Mouse (Mus musculus): ENCODE data around the gene Rnaseh1. TPM values are rescaled to one million over a fixed set of nuclear protein-coding genes. Genes with fewer than 3 reads are reported as not detected.

Gene Rnaseh1
- polyA plus RNA-seq, 1 experiment: 14.9 TPM

GRCm38 (mm10) chr12:28675925-28676209 is 26.5 kb downstream of the Rnaseh1 start:
- Histone ChIP-seq H3K27ac (ENCODE audit: control insufficient read depth, insufficient read depth, low read length) (peak overlapping the region; percentile 26; the same call in 1 of the 2 replicates), H3K4me3 (ENCODE audit: control insufficient read depth, insufficient read depth, low read length) (peak overlapping the region; percentile 89), H3K27me3 (ENCODE audit: control insufficient read depth, insufficient read depth, low read length) (no peaks in the 10 kb centered on the region), H3K36me3 (ENCODE audit: control insufficient read depth, insufficient read depth, low read length) (no peaks in the 10 kb centered on the region), H3K4me1 (replicated peaks; ENCODE audit: control insufficient read depth, insufficient read depth, low read length) (peaks cover 5% of the 10 kb centered on the region)
- 67% methylated on average over 5 of the region's 5 CpGs for WGBS
- TF ChIP-seq POLR2A (IDR thresholded peaks at IDR 0.05; ENCODE audit: control insufficient read depth, extremely low read depth, insufficient read depth, low read length, poor library complexity) (no peak), CTCF (IDR thresholded peaks at IDR 0.05; ENCODE audit: borderline replicate concordance, control insufficient read depth, extremely low read depth, insufficient read depth, low read length, poor library complexity) (no peak)
- no peak for DNase-seq

GRCm38 (mm10) chr12:28684674-28685073 is 35.3 kb downstream of the Rnaseh1 start:
- Histone ChIP-seq H3K4me1 (replicated peaks; ENCODE audit: control insufficient read depth, insufficient read depth, low read length) (no peaks in the 10 kb centered on the region), H3K27ac (ENCODE audit: control insufficient read depth, insufficient read depth, low read length) (no peak overlapping the region), H3K36me3 (ENCODE audit: control insufficient read depth, insufficient read depth, low read length) (peaks cover 6% of the 10 kb centered on the region; the same call in 1 of the 2 replicates), H3K27me3 (ENCODE audit: control insufficient read depth, insufficient read depth, low read length) (no peaks in the 10 kb centered on the region), H3K4me3 (ENCODE audit: control insufficient read depth, insufficient read depth, low read length) (no peak overlapping the region)
- TF ChIP-seq CTCF (IDR thresholded peaks at IDR 0.05; ENCODE audit: borderline replicate concordance, control insufficient read depth, extremely low read depth, insufficient read depth, low read length, poor library complexity) (no peak), POLR2A (IDR thresholded peaks at IDR 0.05; ENCODE audit: control insufficient read depth, extremely low read depth, insufficient read depth, low read length, poor library complexity) (no peak)
- no peak for DNase-seq
- 91% methylated on average over 1 of the region's 1 CpGs for WGBS

GRCm38 (mm10) chr12:28685771-28686170 is 36.4 kb downstream of the Rnaseh1 start:
- no peak for TF ChIP-seq POLR2A (IDR thresholded peaks at IDR 0.05; ENCODE audit: control insufficient read depth, extremely low read depth, insufficient read depth, low read length, poor library complexity)
- TF ChIP-seq CTCF (IDR thresholded peaks at IDR 0.05; ENCODE audit: borderline replicate concordance, control insufficient read depth, extremely low read depth, insufficient read depth, low read length, poor library complexity): no peak
- no peak for DNase-seq
- H3K4me1 ChIP-seq (replicated peaks; ENCODE audit: control insufficient read depth, insufficient read depth, low read length): no peaks in the 10 kb centered on the region
- no peak overlapping the region for H3K4me3 ChIP-seq (ENCODE audit: control insufficient read depth, insufficient read depth, low read length)
- no peak overlapping the region for H3K27ac ChIP-seq (ENCODE audit: control insufficient read depth, insufficient read depth, low read length)
- no peaks in the 10 kb centered on the region for H3K27me3 ChIP-seq (ENCODE audit: control insufficient read depth, insufficient read depth, low read length)
- peaks cover 14% of the 10 kb centered on the region; the same call in 1 of the 2 replicates for H3K36me3 ChIP-seq (ENCODE audit: control insufficient read depth, insufficient read depth, low read length)
- WGBS: 91% methylated on average over 3 of the region's 3 CpGs

- H3K36me3 ChIP-seq (ENCODE audit: control insufficient read depth, insufficient read depth, low read length): peaks cover 20% of the 10 kb centered on the region
- no peaks in the 10 kb centered on the region for H3K4me1 ChIP-seq (replicated peaks; ENCODE audit: control insufficient read depth, insufficient read depth, low read length)
- H3K27me3 ChIP-seq (ENCODE audit: control insufficient read depth, insufficient read depth, low read length): no peaks in the 10 kb centered on the region
- DNase-seq: no peak
- H3K4me3 ChIP-seq (ENCODE audit: control insufficient read depth, insufficient read depth, low read length): no peak overlapping the region
- 93% methylated on average over 8 of the region's 8 CpGs for WGBS
- H3K27ac ChIP-seq (ENCODE audit: control insufficient read depth, insufficient read depth, low read length): no peak overlapping the region
- TF ChIP-seq CTCF (IDR thresholded peaks at IDR 0.05; ENCODE audit: borderline replicate concordance, control insufficient read depth, extremely low read depth, insufficient read depth, low read length, poor library complexity): no peak
- no peak for TF ChIP-seq POLR2A (IDR thresholded peaks at IDR 0.05; ENCODE audit: control insufficient read depth, extremely low read depth, insufficient read depth, low read length, poor library complexity)
Observed at GRCm38 (mm10) chr12:28686199-28686879, 36.9 kb downstream of the Rnaseh1 start.

GRCm38 (mm10) chr12:28688996-28689395 is 39.6 kb downstream of the Rnaseh1 start:
- Histone ChIP-seq H3K4me3 (ENCODE audit: control insufficient read depth, insufficient read depth, low read length) (no peak overlapping the region), H3K27me3 (ENCODE audit: control insufficient read depth, insufficient read depth, low read length) (no peaks in the 10 kb centered on the region), H3K36me3 (ENCODE audit: control insufficient read depth, insufficient read depth, low read length) (peaks cover 24% of the 10 kb centered on the region), H3K4me1 (replicated peaks; ENCODE audit: control insufficient read depth, insufficient read depth, low read length) (no peaks in the 10 kb centered on the region), H3K27ac (ENCODE audit: control insufficient read depth, insufficient read depth, low read length) (no peak overlapping the region)
- 95% methylated on average over 6 of the region's 6 CpGs for WGBS
- DNase-seq: no peak
- no peak for TF ChIP-seq CTCF (IDR thresholded peaks at IDR 0.05; ENCODE audit: borderline replicate concordance, control insufficient read depth, extremely low read depth, insufficient read depth, low read length, poor library complexity)
- TF ChIP-seq POLR2A (IDR thresholded peaks at IDR 0.05; ENCODE audit: control insufficient read depth, extremely low read depth, insufficient read depth, low read length, poor library complexity): no peak

- Histone ChIP-seq H3K4me1 (replicated peaks; ENCODE audit: control insufficient read depth, insufficient read depth, low read length) (no peaks in the 10 kb centered on the region), H3K27ac (ENCODE audit: control insufficient read depth, insufficient read depth, low read length) (no peak overlapping the region), H3K27me3 (ENCODE audit: control insufficient read depth, insufficient read depth, low read length) (no peaks in the 10 kb centered on the region), H3K36me3 (ENCODE audit: control insufficient read depth, insufficient read depth, low read length) (peaks cover 24% of the 10 kb centered on the region), H3K4me3 (ENCODE audit: control insufficient read depth, insufficient read depth, low read length) (no peak overlapping the region)
- DNase-seq: no peak
- TF ChIP-seq POLR2A (IDR thresholded peaks at IDR 0.05; ENCODE audit: control insufficient read depth, extremely low read depth, insufficient read depth, low read length, poor library complexity) (no peak), CTCF (IDR thresholded peaks at IDR 0.05; ENCODE audit: borderline replicate concordance, control insufficient read depth, extremely low read depth, insufficient read depth, low read length, poor library complexity) (no peak)
- WGBS: 98% methylated on average over 7 of the region's 7 CpGs
Observed at GRCm38 (mm10) chr12:28690730-28691129, 41.3 kb downstream of the Rnaseh1 start.

- DNase-seq: no peak
- peaks cover 24% of the 10 kb centered on the region for H3K36me3 ChIP-seq (ENCODE audit: control insufficient read depth, insufficient read depth, low read length)
- 90% methylated on average over 3 of the region's 3 CpGs for WGBS
- H3K4me3 ChIP-seq (ENCODE audit: control insufficient read depth, insufficient read depth, low read length): no peak overlapping the region
- H3K27ac ChIP-seq (ENCODE audit: control insufficient read depth, insufficient read depth, low read length): no peak overlapping the region
- no peaks in the 10 kb centered on the region for H3K27me3 ChIP-seq (ENCODE audit: control insufficient read depth, insufficient read depth, low read length)
- no peaks in the 10 kb centered on the region for H3K4me1 ChIP-seq (replicated peaks; ENCODE audit: control insufficient read depth, insufficient read depth, low read length)
- TF ChIP-seq CTCF (IDR thresholded peaks at IDR 0.05; ENCODE audit: borderline replicate concordance, control insufficient read depth, extremely low read depth, insufficient read depth, low read length, poor library complexity): no peak
- no peak for TF ChIP-seq POLR2A (IDR thresholded peaks at IDR 0.05; ENCODE audit: control insufficient read depth, extremely low read depth, insufficient read depth, low read length, poor library complexity)
Observed at GRCm38 (mm10) chr12:28693738-28694137, 44.3 kb downstream of the Rnaseh1 start.
